Mouse (Mus musculus): ENCODE measurements around the gene Aff1.

Aff1 gene

DNA sequence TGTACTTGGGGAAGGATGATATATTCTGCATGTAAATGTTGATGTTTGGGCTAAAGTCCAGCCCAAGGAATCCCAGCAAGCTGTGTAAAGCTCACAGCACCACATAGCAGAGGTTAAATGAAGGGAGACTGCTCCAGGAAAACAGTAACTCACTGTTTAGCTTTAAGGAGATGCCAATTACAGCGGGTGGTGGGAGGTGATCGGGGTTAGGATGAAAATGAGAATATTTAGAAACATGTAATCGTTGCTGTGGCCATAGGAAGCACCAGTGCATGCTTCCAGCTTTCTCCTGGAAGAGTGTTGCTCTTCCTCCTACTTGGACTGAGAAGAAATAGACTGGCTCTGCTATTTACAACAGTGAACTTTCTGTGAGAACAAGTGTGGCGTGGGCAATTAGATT, 80.1 kb downstream of the Aff1 start:
- no peak for DNase-seq (ENCODE audit: low read depth, low spot score)

DNA sequence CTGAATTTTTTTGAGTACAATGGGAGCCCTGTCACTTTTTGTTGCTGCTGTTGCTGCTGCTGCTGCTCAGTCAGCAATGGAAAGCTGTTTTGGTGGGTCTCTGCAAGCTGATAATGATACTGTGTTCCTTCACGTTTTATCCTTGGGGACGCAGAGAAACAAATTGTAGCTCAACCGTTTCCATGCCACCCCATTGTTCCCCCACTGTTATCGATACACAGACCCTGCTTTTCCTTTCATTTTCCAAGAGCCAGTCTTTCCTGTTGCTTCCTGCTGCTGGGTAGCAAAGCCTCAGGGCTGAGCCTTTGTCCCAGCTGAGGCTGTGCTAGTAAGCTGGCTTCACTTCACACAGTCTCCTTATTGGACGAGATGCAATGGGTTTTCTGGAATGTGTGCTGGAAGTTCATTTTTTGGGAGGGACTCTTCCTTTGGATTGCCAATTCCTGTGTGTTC, 81.0 kb downstream of the Aff1 start:
- no peak for DNase-seq (ENCODE audit: low read depth, low spot score)

GRCm38 (mm10) chr5:103774703-103775333, 82.6 kb downstream of the Aff1 start:
- no peak for DNase-seq (ENCODE audit: low read depth, low spot score)

DNA sequence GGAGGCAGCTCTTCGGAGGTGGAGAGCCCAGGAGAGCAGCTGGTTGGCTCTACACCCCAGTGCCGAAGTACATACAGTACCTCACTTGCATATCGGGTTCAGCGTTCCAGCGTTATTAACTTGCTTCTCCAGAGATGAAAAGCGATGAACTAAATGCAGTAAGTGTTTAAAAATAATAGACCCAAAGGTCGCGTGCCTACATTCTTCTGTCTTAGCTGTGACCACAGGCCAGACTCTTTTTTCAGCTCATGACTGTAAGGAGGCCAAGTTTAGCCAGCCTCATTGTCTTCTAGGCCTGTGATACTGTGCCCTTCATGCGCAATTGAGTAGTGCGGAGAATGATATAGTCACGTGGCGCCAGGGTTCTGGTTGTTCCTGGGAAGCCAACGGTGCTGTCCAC, 83.3 kb downstream of the Aff1 start:
- DNase-seq (ENCODE audit: low read depth, low spot score): no peak

DNA sequence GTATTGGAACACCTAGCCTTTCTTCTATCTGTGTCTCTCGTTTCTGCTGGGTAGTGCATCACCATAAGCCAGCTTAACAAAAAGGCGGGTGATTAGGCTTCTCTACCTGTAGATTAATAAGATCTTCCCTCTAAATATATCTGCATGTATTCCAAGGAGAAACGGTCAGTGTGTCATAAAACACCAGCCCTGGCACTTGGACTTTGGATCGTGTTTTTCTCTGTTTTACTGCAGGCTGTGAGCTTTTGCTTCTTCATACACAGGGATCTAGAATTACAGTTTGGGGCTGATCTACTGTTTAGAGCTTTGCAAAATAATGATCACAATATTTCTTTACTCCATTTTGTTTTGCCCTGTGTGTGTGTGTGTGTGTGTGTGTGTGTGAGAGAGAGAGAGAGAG, 84.7 kb downstream of the Aff1 start:
- no peak for DNase-seq (ENCODE audit: low read depth, low spot score)

DNA sequence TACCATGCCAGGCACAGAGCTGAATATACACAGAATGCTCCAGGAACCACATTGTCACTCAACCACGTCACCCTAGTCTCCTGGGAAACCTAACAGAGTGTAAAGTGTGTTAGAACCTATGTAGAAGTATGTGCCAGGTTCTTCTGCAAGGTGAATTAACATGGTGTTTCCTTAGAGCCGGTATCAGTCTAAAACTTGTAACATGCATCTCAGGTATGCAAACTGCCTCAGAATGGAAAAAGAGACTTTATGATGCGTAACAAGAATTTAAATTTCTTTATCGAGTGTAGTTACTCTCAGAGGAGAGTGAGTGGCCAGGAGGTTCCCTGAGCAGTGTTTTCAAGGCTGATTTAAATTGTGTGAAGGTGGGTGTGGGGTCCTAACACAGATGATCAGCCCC, 85.3 kb downstream of the Aff1 start:
- DNase-seq (ENCODE audit: low read depth, low spot score): no peak

- no peak for DNase-seq (ENCODE audit: low read depth, low spot score)
Measured at GRCm38 (mm10) chr5:103778314-103779117, 86.3 kb downstream of the Aff1 start.

DNA sequence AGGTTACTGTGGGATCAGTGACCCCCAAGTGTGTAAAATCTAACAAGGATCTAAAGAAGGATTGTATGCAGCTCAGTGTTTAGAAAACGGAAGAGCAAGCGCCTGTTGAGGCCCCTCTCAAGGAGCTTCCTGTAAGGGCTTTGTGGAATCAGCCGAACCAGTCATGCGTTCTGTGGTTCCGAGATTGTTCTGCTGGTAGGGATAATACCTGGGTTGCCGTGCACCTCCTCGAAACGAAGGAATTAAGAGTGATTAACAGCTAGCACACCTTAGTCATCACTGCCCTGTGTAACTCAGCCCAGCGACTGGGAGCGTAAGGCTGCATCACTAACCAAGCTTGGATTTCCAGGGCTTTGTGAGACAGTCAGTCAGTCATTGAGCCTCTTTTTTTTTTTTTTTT, 87.7 kb downstream of the Aff1 start:
- DNase-seq (ENCODE audit: low read depth, low spot score): no peak

DNA sequence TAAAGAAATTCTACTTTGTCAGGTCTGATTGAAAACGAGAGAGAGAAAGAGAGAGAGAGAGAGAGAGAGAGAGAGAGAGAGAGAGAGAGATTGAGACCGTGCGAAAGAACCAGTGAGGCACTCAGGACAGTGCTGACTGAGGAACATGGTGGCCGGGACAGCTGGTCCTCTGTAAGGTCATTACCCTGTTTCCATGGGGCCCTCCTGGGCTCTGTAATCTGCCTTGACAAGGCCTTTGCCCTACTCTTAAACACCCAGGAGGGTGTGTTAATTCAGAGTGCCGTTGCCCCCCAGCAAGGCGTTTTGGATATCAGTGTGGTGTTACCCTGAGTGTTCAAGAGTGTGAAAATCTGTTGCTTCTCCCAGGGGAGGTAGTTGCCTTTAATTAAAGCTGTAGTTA, 88.1 kb downstream of the Aff1 start:
- no peak for DNase-seq (ENCODE audit: low read depth, low spot score)

GRCm38 (mm10) chr5:103780836-103781235, 88.7 kb downstream of the Aff1 start:
- no peak for DNase-seq (ENCODE audit: low read depth, low spot score)

DNA sequence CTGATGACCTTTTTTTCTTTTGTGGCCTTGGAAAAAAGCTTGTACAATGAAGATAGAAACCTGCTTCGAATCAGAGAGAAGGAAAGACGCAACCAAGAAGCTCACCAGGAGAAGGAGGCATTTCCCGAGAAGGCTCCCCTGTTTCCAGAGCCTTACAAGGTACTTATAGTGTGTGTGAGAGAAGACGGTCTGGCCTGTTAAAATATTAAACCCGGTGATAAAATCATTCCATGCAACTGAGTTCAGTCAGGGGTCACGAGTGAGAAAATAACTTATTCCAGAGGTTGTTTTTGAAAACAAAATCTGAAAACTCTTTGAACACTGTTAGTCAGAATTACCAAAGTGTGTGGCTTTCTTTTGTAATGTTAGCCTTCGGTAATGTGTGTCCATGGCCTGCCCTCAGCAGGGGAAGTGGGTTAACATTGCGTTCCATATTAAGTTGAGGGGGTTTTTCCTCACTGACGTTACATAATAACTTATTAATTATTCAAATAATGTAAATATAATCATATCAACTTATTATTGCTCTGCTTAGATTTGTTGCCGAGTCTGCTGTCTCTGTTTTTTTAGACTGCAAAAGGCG, 91.0 kb downstream of the Aff1 start:
- no peak for DNase-seq (ENCODE audit: low read depth, low spot score)

DNA sequence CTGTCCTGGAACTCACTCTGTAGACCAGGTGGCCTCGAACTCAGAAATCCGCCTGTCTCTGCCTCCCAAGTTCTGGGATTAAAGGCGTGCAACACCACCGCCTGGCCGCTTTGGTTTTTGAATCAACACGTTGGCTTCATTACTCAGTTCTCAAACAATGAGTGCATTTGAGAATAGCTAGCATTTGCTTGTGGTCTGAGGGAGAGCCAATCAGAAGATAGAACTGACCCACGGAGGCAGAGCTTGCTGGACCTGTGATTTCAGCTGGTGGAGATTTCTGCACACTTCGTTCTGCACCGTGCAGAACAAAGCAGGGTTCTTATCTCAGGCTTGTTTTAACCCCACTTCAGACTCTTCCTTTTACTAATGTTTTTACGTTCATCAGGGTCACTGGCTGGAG, 93.9 kb downstream of the Aff1 start:
- DNase-seq (ENCODE audit: low read depth, low spot score): no peak

DNA sequence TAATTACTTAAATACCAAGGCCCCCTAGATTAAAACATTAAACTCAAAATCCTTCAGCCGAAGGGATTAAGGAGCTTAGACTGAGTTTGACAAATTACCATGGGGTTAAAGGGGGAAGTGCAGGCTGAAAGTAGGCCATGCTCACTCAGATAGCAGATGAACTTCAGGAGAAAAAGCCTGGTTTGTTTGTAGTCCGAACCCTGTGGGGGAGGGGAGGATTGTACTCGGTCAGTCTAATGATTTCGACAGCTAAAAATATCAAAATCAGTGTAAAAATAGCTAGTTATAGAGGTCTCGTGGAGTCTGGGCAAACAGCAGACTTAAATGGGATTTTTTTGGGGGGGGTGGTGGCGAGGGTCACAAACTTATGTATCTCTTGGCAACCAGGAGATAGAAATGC, 96.3 kb downstream of the Aff1 start:
- DNase-seq (ENCODE audit: low read depth, low spot score): no peak

DNA sequence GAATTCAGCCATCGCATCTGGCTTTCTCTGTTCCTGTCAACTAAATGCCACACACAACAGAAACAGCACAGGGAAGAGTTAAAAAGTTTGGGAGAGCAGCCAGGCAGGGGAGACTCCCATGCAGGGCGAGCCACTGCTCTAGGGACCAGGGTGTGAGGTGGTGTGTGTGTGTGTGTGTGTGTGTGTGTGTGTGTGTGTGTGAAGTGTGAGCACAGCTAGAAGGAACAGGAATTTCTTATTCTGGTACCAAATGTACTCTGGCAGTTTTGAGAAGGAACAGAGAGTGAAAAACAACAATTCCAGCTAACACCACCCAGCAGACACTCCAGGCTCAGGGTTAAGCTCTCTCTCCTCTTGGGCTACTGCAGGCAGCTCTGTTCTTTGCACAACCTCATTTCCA, 96.8 kb downstream of the Aff1 start:
- no peak for DNase-seq (ENCODE audit: low read depth, low spot score)

DNA sequence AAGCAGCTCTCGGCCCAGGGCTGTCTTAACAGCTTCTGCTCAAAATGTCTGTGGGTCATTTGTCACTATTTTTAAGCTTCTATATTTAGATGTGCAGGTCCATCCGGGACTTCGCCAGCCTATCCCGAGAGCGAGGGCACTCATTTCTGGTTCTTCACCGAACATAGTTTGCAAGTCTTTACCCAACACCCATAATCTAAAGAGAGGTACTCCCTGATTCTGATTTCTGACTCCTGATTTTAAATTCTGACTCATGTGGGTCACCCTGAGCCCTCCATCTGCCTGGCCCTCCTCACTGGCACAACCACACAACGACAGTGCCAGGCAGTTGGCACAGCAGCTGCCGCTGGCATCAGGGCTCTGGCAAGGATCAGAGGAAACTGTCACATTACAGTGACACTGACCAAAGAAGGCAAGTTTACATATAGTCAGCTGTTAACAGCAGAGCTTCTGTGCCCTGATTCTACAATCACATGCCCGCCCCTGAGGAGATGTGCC, 97.5 kb downstream of the Aff1 start:
- DNase-seq (ENCODE audit: low read depth, low spot score): no peak

GRCm38 (mm10) chr5:103791741-103792140, 99.6 kb downstream of the Aff1 start:
- DNase-seq (ENCODE audit: low read depth, low spot score): no peak

DNA sequence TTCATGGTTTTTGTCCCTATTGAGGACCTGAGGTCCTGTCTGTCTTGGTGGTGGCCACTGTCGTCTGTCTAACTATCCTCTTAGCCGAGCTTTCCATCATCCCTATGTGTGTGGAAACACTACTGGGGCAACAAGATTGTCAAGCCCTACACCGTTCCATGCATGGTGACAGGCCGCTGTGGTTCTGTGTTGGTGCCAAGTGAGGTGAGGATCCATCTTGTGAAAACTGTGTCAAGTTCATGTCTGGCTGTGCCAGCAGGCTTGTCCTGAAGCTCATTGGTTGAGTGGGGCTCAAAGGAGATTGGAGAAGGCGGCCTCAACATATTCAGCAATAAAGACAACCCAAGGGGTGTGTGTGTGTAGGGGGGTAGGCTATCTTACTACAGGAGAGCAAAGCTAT, 102.9 kb downstream of the Aff1 start:
- DNase-seq (ENCODE audit: low read depth, low spot score): no peak

GRCm38 (mm10) chr5:103796035-103796434, 103.9 kb downstream of the Aff1 start:
- DNase-seq (ENCODE audit: low read depth, low spot score): no peak

DNA sequence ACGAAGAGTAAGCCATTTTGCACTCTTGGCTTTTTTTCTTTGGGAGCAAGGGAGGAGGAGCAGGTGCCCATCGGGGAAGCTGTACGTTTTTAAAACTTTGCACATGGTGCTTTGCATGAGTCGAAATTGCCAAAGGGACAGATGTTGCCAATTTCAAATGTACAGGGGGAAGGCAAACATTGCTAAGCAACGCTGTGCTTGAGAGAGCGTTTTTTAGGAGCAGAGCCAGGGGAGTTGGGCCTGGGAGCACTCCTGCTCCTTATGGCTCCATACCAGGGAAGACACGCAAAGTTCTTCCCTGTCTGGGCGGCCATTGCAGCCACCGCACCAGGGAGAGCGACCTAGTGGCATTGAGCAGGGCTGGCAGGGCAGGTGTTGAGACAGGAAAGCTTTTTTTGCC, 105.6 kb downstream of the Aff1 start:
- no peak for DNase-seq (ENCODE audit: low read depth, low spot score)

- no peak for DNase-seq (ENCODE audit: low read depth, low spot score)
Measured at GRCm38 (mm10) chr5:103799438-103799837, 107.3 kb downstream of the Aff1 start.

DNA sequence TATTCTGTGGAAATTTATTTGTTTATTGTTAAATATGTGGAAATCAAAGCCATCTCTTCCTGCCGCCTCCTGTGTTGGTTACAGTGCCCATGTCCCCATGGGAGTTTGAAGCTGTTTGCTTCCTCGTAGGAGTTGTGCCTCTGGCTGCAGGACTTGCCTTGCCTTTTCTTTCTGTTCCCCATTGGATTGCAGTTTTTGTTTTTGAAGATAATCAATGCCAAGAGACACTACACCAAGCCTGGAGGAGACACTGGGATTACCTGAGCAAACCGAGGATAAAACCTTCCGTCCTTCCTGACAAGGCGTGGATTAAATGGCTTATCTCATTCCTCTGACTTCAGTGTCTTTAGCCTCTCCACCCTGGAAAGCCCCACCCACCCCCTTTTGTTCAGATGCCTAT, 107.8 kb downstream of the Aff1 start:
- no peak for DNase-seq (ENCODE audit: low read depth, low spot score)

- DNase-seq (ENCODE audit: low read depth, low spot score): no peak
Measured at GRCm38 (mm10) chr5:103803386-103803785, 111.2 kb downstream of the Aff1 start.
